Mouse (Mus musculus) heart, adult 2 months (tissue): ENCODE results near the gene Dixdc1.

Source experiments
- CTCF ChIP-seq: fragments of 200-600 bp; IDR thresholded peaks from 2 replicates; pipeline ENCODE4 v1.8.1; 2022; ENCODE audit warnings: antibody characterized with exemption, mild to moderate bottlenecking, moderate library complexity
- EP300 ChIP-seq: fragments of 200-500 bp; IDR thresholded peaks from 2 replicates; pipeline ENCODE4 v1.6.1; 2011; ENCODE audit warnings: low read depth, low read length, control low read depth; ENCODE audit not compliant: insufficient read depth
- POLR2A ChIP-seq: fragments of 200-500 bp; IDR thresholded peaks from 2 replicates; pipeline ENCODE4 v1.6.1; 2011; ENCODE audit warnings: mild to moderate bottlenecking, low read depth, low read length, control low read depth; ENCODE audit not compliant: insufficient read depth

DNA sequence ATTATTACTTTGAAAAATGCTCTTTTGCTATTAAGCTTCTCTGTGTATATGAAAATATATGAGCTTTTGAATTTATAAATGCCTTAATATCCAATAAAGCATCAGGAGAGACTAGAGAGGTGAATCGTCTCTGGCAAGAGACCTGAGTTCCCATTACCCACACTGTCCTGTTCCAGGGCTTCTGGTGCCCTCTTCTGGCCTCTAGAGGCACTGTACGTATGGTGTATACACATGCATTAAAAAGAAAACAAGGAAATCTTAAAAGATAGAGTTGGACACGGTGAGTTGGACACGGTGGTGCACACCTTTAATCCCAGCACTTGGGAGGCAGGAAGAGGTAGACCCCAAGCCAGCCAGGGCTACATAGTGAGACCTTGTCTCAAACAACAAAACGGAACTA lies 68.6 kb downstream of the Dixdc1 start:
- TF ChIP-seq CTCF (peak; percentile 87), POLR2A (no peak), EP300 (no peak)
